Mouse (Mus musculus): Measurements from ENCODE around the gene Zcchc2.

The Zcchc2 gene

DNA sequence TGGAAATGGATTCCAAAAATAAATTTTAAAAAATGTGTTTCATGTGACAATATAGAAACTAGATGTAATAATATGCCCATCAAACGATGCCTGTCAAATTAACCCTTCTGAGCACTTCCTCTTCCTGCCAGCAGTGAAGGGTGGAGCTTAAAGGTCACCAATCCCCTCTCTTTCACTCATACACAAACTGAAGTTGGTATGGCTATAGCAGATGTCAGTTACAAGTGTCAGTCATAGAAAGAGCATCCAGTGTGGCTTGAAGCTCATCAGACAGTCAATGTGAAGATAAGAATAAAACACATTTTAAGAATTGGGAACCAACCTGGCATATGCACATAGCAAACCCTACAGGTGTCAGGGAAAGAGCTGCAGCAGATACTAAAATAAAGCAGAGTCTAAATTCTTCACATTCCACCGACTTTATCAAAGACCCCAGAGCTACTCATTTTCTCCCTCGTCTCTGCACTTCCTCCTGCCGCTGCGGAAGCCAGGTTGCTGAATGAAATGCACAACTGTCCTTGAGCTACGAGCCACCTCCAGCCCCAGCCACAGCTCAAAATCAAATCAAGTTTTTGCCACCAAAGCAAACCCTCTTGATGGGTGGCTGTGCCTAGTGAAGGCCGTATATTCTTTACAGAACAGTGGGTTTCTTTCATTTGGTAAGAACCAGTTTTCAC is 79.8 kb downstream of the Zcchc2 start:
- in situ Hi-C loops (cut with MboI; ENCODE audit: low sequenced_read_pairs) = loop anchor here (5.0 to 25.0 kb wide), 3 partner anchors 95 to 667 kb away; no protein-coding TSS in a partner anchor

DNA sequence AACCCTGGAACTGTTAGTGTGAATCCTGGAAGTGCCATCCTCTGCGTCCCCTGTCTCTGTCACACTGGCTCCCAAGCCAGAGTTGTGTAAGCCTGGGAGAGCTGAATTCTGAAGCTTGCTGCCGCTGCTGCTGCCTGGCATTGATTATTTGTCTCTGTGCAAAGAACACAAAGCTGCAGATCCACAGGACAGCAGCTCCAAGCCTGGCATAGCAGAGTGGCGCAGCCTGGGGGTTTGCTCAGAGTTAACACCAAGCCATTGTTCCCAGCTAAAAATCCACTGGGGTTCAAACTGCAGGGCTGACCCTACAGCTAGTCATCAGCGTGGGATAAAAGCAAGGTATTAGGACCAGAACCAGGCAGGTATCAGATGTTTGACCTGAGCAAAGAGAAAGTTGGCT is 80.6 kb downstream of the Zcchc2 start:
- in situ Hi-C loops (cut with MboI; ENCODE audit: low sequenced_read_pairs) = loop anchor here (5.0 to 25.0 kb wide), 3 partner anchors 94 to 666 kb away; no protein-coding TSS in a partner anchor

DNA sequence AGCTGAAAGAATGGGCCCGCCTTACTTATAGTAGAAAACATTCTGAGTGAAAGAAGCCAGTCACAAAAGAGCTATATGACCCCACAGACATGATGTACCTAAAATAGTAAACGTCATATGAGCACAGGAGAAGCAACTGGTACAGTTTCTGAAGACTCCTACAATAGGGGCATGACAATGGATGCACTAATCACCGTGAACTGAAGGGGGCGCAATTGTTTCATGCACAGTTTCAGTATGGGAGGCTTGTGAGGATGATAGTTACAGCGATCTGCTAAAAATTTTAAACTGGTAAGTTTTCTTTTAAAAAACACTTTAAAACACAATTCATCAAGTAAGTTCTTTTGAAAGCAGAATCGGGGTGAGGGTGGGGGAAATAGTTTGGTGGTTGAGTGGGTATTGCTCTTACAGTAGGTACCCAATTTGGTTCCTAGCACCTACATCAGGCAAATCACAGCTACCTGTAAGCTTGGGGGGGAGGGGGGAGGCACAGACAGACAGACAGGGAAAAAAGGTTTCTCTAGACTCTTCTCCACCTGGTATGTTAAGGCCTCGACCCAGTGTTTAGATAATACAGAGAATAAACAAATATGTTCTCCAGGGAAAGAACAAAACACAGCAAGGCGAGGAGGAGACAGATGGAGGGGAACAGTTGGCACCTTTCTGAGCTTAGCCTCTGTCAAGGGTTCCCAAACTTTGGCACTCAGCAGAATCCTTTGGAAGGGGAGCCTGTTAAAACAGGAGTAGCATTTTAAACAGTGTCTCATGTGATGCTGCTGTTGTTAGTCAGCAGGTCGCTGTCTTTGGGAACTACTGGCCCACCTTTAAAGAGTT is 81.2 kb downstream of the Zcchc2 start:
- in situ Hi-C loops (cut with MboI; ENCODE audit: low sequenced_read_pairs) = loop anchor here (5.0 to 25.0 kb wide), 3 partner anchors 93 to 666 kb away; no protein-coding TSS in a partner anchor

DNA sequence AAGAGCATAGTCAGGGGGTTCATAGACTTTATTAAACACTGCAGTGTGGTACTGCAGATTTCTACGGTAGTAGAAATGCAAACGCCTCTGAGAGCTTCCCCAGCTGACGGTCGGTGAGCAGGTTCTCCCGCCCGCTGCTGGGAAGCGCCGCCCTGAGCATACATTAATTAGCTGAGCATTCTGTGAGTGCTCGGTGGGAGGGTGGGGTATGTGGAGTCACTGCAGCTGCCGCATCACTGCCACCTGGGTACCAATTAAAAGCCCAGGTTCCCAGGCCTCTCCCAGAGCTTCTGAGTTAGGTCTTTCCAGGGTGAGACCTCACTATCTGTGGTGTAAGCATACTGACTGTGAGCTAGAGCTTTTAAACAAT is 81.8 kb downstream of the Zcchc2 start:
- in situ Hi-C loops (cut with MboI; ENCODE audit: low sequenced_read_pairs) = loop anchor here (5.0 to 25.0 kb wide), 3 partner anchors 93 to 665 kb away; no protein-coding TSS in a partner anchor

- in situ Hi-C loops (cut with MboI; ENCODE audit: low sequenced_read_pairs) = loop anchor here (5.0 to 25.0 kb wide), 3 partner anchors 92 to 664 kb away; no protein-coding TSS in a partner anchor
These were observed 83.0 kb downstream of the Zcchc2 start for GRCm38 (mm10) chr1:106073166-106073565.

DNA sequence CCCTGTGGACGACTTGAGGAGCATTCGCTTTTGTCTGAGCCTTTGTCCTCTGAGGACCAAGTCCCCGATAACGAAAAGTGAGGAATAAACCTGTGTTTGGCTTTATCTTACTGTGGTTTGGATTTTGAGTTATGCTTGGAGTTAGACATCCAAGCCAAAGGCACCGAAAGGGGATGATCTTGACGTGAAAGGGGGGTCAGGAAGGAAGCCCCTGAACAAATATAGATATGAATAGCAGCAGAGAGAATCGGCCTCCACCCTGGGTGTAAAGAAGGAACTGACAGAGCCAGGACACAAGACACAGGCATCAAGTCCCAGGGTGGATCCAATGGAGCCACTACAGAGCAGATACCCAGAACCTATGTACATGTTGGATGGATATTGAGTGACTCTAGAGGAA is 83.9 kb downstream of the Zcchc2 start:
- in situ Hi-C loops (cut with MboI; ENCODE audit: low sequenced_read_pairs) = loop anchor here (5.0 to 25.0 kb wide), 3 partner anchors 91 to 663 kb away; no protein-coding TSS in a partner anchor

DNA sequence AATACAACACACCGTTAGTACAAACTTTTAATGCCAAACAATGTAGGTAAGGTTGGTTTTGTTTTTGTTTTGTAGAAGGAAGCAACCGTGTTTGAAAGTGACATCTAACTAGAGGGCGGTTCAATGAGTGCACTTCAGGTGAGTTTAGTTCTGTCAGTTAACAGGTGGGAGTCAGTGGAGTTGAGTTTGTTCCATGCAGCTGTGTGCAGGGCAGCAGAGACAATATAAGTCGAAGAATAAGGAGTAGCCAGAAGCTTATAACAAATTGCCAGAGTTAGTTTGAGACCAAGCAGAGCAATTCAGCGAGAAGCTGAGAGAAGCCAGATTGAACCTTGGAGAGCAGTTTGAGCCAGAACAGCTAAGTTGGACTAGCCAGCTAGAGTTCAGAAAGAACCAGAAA is 84.5 kb downstream of the Zcchc2 start:
- in situ Hi-C loops (cut with MboI; ENCODE audit: low sequenced_read_pairs) = loop anchor here (5.0 to 25.0 kb wide), 3 partner anchors 90 to 663 kb away; no protein-coding TSS in a partner anchor

DNA sequence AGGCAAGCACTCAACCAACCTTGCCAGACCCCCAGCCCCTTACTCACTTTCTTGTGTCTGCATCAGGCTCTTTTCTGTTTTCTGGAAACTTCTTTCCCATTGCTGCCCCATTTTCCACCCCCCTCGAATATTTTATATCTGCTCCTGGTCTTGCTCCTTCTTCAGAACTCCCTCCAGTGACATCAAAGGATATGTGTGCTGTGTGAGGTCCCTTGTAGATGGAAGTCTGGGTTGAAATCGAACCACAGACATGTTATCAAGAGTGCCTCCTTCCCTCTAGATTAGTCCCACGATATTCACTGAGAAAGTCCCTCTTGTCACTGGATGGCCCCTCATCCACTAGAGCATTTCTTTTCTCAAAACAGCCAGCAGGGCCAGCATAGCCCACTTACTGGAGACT is 86.4 kb downstream of the Zcchc2 start:
- in situ Hi-C loops (cut with MboI; ENCODE audit: low sequenced_read_pairs) = loop anchor here (10.0 kb wide), 1 partner anchor 88 kb away; no protein-coding TSS in a partner anchor

DNA sequence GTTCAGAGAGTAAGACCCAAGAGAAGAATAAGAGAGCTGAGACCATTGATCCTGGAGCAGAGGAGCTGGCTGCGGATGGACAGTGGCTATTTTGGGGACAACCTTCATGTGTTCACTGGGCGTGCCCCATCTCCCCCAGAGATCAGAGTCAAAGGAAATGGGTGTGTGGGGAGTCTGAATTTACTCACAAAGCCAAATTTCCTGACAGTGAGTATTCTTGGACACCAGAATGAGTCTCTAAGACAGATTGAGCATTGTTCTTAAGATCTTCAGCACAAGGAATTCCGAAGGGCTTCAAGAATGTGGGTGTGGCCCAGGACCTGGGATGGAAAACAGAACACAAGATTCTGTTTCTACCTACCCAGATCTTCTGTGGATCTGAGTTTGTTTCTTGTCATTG is 87.0 kb downstream of the Zcchc2 start:
- in situ Hi-C loops (cut with MboI; ENCODE audit: low sequenced_read_pairs) = loop anchor here (10.0 kb wide), 1 partner anchor 88 kb away; no protein-coding TSS in a partner anchor

Data from CH12F3 (cell line).